Mouse (Mus musculus): Measurements from ENCODE around the gene Gm16430. TPM values are rescaled to one million over a fixed set of nuclear protein-coding genes. Genes with fewer than 3 reads are reported as not detected.
"Not testable (repeated sequence)": the region's sequence is repeated elsewhere in the genome, so short reads cannot be mapped to it uniquely, and the experiment has no call there.

The Gm16430 gene
- total RNA-seq (2021): not detected

DNA sequence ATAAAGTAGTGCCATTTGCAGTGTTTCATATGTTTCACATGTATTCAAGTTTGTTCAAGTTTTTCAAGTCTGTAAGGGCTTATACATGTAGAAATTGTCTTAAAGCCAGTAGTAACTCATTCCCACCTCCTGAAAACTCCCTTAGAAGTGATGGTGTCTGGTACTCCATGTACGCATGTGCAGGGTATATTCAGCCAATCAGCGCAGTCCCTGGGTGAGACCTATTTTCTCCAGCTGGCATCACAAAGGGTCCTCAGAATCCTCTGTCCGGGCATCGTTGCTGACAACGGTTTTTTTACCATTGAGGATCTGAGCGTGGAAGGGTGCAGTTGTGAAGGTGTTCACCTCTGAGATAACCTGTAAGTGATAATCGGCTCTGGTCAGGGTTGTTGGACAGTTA lies at the start of gene Gm16430:
Gene Gm16430, plus strand, starts transcription at position 301 of the 400 bp plus-strand sequence.
- DNase-seq (ENCODE audit: low spot score); intact Hi-C loops (cut with DNase I): not testable (repeated sequence)

Other genes with a start within 250 kb of the Gm16430 start
- gene Gm16405, start 91.0 kb upstream of the Gm16430 start, total RNA-seq (2021): not detected

Data from heart, postnatal 25 days (tissue).